Mouse (Mus musculus): Measurements from ENCODE around the gene Ptpn22. TPM values are rescaled to one million over a fixed set of nuclear protein-coding genes. Genes with fewer than 3 reads are reported as not detected.

The Ptpn22 gene
- total RNA-seq, 2 experiments from 2014 or later: 0.37 to 0.75 TPM

DNA sequence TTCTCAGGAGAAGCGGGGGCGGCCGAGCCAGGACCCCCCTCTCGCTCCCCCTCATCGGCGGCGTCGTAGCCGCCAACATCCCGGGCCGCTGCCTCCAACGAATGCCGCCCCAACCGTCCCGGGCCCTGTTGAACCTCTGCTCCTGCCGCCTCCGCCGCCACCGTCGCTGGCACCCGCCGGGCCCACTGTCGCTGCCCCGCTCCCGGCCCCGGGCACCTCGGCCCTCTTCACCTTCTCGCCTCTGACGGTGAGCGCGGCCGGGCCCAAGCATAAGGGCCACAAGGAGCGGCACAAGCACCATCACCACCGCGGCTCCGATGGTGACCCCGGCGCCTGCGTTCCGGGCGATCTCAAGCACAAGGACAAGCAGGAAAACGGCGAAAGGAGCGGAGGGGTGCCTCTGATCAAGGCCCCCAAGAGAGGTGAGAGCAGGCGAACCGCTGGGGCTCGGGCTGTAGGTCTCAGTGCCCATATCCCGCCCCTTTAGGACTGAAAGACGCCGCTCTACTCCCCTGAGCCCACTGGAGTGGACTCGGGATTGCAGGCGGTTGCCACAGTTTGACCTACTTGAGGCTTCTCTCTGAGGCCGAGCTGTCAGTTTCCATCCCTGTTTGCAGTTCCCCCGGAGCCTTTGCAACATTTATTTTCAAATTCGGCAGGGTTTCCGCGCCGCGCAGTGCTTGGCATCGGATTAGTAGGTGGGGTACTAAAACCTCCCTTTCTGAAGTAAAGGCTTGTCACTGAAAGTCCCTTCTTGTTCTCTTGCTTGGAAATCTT, 55.3 kb downstream of the Ptpn22 start:
- no peak for DNase-seq
- intact Hi-C loops (cut with DNase I; ENCODE audit: low total_unique reads): loop anchor here (10.0 kb wide), 1 partner anchor 50 kb away; the partner anchor contains the start of gene Phtf1

DNA sequence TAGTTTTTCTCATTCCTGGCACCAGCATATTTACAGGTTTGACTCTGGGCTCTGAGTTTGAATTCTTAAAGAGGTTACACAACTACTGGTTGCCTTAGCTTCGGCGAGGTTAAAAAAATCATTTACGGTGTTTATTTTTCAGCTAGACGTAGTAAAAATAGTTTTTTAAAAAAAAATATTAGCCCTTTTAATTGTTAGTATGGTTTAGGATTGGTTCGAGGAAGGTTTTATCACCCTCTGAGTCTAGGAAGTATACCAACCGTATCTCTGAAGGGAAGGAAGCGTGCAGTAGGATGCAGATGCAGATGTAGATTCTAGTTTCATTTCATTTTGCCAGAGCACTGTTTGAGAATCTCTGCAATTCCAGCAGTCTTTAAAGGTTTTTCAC, 55.9 kb downstream of the Ptpn22 start:
- intact Hi-C loops (cut with DNase I; ENCODE audit: low total_unique reads): loop anchor here (10.0 kb wide), 1 partner anchor 49 kb away; the partner anchor contains the start of gene Phtf1
- DNase-seq: no peak

DNA sequence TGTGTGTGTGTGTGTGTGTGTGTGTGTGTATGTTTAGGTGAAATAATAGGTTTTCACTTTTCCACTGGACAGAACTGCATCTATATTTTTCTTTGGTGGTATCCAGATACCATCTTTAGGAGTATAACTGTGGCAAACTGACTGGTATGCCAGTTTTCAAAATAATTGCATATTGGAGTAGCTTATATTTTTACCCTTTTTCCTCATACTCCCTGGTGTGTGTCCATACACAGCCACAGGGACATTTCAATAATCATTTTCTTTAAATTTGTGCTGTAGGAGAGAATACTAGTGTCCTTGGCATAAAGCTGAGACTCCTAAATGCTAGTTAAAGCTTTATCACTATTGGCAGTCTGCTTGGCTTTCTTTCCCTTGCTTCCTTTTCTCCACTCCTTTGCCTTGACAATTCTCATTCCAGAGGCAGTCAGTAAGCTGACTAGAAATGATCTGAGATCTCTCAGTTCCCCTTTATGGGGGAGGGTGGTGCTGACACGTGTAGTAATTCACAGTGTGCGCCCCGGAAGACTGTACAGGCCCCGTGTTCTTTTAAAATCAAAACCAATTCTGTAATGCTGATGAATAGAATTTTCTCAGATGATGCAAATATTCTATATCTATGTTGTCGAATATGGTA, 56.7 kb downstream of the Ptpn22 start:
- intact Hi-C loops (cut with DNase I; ENCODE audit: low total_unique reads): loop anchor here (10.0 kb wide), 1 partner anchor 48 kb away; the partner anchor contains the start of gene Phtf1
- DNase-seq: no peak

DNA sequence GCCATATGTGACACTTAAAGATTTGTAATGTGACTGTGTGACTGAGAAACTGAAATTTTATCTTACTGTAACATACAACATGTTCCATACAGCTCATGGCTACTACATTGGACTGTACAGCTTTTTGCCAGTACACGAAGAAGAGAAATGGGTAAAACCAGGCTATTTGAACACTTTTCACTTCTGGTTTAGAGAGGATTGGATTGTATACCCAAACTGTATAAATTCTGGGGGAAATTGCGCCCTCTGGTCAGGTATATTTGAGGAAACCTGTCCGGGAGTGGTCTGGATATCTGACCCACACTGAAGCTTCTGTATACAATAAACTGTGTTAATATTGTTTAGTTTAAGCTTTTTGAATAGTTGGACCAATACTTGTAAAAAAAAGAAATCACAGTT, 57.2 kb downstream of the Ptpn22 start:
- intact Hi-C loops (cut with DNase I; ENCODE audit: low total_unique reads): loop anchor here (10.0 kb wide), 1 partner anchor 48 kb away; the partner anchor contains the start of gene Phtf1
- DNase-seq: no peak

DNA sequence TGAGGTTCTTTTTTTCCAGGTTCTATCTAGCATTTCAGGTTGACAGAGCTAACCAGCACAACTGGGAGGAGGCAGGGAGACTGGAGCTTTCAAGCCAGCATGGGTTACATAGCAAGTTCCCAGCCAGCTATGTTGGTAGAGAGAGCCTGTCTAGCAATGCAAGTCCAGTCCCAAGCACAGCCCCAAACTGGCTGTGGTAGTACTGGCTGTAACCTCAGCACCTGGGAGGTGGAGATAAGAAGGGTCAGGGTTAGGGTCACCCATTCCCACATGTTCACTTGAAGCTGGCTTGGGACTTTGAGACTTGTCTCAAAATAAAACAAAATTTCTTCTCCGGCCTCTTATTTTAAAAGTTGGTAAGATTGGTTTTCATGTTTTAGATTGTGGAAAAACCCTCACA, 60.5 kb downstream of the Ptpn22 start:
- intact Hi-C loops (cut with DNase I; ENCODE audit: low total_unique reads): no loop called here
- DNase-seq: no peak

DNA sequence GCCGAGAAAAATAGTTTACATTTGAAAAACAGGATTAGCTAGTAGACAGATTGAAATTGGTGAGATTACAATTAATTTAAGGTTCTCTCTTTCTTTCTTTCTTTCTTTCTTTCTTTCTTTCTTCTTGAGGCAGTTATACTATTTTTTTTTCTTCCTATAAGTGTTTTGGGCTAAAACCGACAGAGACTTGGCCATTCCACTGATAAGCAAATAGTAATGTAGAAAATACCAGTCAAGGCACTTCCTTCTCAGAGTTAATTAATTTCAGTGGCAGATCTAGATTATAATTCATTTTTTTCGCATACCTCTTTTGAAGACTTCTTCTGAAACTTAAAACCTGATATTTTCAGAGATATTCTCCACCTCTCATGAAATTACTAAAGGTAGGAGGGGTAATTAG, 65.7 kb downstream of the Ptpn22 start:
- no peak for DNase-seq
- intact Hi-C loops (cut with DNase I; ENCODE audit: low total_unique reads): no loop called here

DNA sequence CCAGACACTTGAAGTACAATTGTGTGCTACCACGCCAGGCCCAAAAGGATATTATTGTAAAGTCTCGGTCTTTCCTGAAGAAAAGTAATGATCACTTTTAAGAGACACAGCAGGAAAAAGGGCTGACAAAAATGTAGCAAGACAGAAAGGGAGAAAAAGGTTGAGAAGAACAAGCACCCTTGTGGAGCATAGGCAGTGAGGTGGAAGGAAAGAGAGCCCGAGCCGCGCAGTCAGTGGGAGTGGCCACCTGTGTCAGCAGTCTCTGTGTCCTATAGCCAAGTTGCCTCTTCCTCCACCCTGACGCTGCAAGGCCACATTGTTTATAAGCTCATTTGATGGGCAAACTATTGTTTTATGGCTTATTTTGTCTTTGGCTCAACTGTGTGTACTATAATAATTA, 67.9 kb downstream of the Ptpn22 start:
- no peak for DNase-seq
- intact Hi-C loops (cut with DNase I; ENCODE audit: low total_unique reads): no loop called here

DNA sequence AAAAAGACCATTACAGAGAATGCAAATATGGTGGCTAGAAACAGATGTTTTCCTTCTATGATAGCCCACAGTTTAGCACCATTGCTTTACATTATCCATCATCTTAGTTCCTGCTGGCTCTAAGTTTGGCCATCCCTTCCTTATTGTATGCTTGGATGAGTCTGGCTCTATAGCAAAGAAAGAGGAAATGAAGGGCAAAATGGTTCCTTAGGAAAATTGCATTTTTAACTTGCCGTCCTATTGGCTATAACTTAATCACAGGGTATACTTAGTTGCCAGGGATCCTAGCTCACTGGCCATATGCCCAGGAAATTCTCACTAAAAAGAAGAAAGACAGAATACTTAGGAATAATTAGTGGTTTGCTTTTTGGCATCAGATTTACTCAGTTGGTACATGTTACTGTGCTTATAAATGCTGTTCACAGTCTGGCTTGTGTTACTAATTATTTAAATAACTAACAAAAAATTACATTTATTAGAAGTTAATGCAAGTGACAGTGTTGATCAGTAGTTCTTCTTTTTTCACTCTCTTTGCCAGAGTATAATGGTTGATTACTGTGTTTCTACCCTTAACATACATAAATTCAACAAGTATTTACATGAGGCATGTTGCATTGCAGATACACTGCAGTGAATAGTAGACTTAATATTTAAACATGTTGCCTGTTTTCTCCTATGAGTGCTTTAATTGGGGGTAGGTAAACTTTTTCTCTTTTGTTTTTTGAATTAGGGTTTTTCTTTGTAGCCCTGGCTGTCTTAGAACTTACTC, 85.4 kb downstream of the Ptpn22 start:
- DNase-seq: no peak
- intact Hi-C loops (cut with DNase I; ENCODE audit: low total_unique reads): no loop called here

DNA sequence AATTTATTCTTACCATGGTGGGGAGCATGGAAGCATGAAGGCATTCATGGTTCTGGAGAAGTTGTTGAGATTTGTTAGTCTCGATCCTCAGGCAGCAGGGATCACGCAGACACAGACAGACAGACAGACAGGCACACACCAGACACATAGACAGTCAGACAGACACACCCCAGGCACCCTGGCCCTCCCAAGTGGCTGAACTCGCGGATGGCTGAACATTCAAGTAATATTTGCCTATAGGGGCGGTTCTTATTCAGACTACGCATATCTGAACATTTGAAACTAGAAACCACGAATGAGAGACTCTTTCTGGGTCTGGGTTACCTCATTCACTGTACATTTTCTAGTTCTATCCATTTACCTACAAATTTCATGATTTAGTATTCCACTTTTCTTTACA, 89.1 kb downstream of the Ptpn22 start:
- intact Hi-C loops (cut with DNase I; ENCODE audit: low total_unique reads): no loop called here
- no peak for DNase-seq

DNA sequence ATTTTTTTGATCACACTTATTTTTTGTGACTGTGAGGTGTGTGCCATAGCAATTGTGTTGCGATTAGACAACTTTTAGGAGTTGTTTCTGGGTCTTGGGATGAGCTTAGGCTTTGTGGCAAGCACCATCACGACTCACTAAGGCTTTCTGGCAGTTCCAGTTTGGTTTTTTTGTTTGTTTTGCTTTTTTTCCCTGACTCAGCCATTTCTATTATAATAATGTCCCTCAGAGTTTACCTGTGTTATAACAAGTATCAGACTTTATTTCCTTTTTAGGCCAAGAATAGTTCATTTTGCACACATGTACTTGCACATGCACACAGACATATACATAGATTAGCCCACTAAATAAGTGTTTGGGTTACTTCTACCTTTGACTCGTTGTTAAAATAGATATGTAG, 101.0 kb downstream of the Ptpn22 start:
- DNase-seq: no peak
- intact Hi-C loops (cut with DNase I; ENCODE audit: low total_unique reads): loop anchor here (10.0 kb wide), 1 partner anchor 46 kb away; the partner anchor contains the start of gene Rsbn1

Other genes with a start within 250 kb of the Ptpn22 start
- 1 to 10 TPM in 1 of 2 experiments, under 1 TPM in 1; 0.13 to 3.5 TPM for gene Atg4a-ps, start 213.7 kb upstream of the Ptpn22 start, total RNA-seq (2021)
- 1 to 10 TPM; 6.7 to 8.2 TPM for gene Olfml3, start 121.8 kb upstream of the Ptpn22 start, total RNA-seq (2021)
- gene Gm10964, start 120.4 kb upstream of the Ptpn22 start, total RNA-seq (2021): not detected
- gene Hipk1, start 68.2 kb upstream of the Ptpn22 start, total RNA-seq (2021): 10 to 100 TPM; 45.8 to 71.0 TPM
- 1 to 10 TPM; 3.7 to 7.1 TPM for gene Dclre1b, start 50.4 kb upstream of the Ptpn22 start, total RNA-seq (2021)
- 10 to 100 TPM in 1 of 2 experiments, 1 to 10 TPM in 1; 8.6 to 10.6 TPM for gene Ap4b1, start 50.3 kb upstream of the Ptpn22 start, total RNA-seq (2021)
- under 1 TPM in 1 of 2 experiments, not detected in 1; 0.11 TPM for gene Gm43064, start 50.2 kb upstream of the Ptpn22 start, total RNA-seq (2021)
- under 1 TPM in 1 of 2 experiments, not detected in 1; 0.33 TPM for gene Bcl2l15, start 27.2 kb upstream of the Ptpn22 start, total RNA-seq (2021)
- gene Rsbn1, start 54.3 kb downstream of the Ptpn22 start, total RNA-seq (2021): 1 to 10 TPM; 6.0 to 7.2 TPM
- gene Phtf1, start 108.3 kb downstream of the Ptpn22 start, total RNA-seq (2021): 1 to 10 TPM; 6.1 to 6.3 TPM

Data from gastrocnemius, postnatal 14 days (tissue).